Mouse (Mus musculus): ENCODE measurements at regions not wholly inside any gene's neighbourhood (a gene's known extent, or its start where the extent isn't known, plus 50 kb on each side); places are given as distances from the start of the nearest gene placed in this dataset.
"Not testable (repeated sequence)": the region's sequence is repeated elsewhere in the genome, so short reads cannot be mapped to it uniquely, and the experiment has no call there.

- no peaks in the 10 kb centered on the region for H3K27me3 ChIP-seq (replicated peaks)
Measured at GRCm38 (mm10) chr2:22038780-22039179, 188.5 kb upstream of the Myo3a start.

DNA sequence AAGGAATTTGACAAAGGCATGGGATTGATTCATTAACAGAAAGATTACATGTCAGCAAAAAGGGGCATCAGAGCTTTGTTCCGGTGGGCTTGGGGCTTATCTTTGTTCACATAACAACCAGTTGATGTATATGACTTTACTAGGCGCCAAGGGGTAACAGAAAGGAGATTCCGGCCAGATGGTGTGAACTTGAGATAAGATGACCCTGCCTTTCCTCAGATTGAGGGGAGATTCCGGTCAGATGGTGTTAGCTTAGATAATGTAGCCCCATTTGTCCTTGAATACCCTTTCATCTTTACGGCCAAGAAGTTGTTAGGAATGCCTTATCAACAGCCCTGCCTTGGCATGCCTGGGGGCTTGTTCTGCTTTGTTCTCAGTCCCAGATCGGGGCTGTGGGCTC, 183.4 kb upstream of the Myo3a start:
- not testable (repeated sequence) for H3K4me3 ChIP-seq (replicated peaks); H3K36me3 ChIP-seq (replicated peaks; ENCODE audit: low read length); H3K27me3 ChIP-seq (replicated peaks); H3K4me1 ChIP-seq
- H3K9me3 ChIP-seq: peaks cover 11% of the 10 kb centered on the region

More at GRCm38 (mm10) chr2:22038780-22039179, 188.5 kb upstream of the Myo3a start:
- H3K36me3 ChIP-seq (replicated peaks; ENCODE audit: low read length): no peaks in the 10 kb centered on the region
- no peaks in the 10 kb centered on the region for H3K4me1 ChIP-seq
- peaks cover 11% of the 10 kb centered on the region for H3K9me3 ChIP-seq
- TF ChIP-seq GATA1 (IDR thresholded peaks at IDR 0.05; ENCODE audit: borderline replicate concordance, low read length) (no peak), FLI1 (IDR thresholded peaks at IDR 0.05; ENCODE audit: low read length) (no peak)
- no peak overlapping the region for H3K4me3 ChIP-seq (replicated peaks)

- TF ChIP-seq FLI1 (IDR thresholded peaks at IDR 0.05; ENCODE audit: low read length) (no peak), GATA1 (IDR thresholded peaks at IDR 0.05; ENCODE audit: borderline replicate concordance, low read length) (no peak)
- Histone ChIP-seq H3K36me3 (replicated peaks; ENCODE audit: low read length) (no peaks in the 10 kb centered on the region), H3K9me3 (peaks cover 11% of the 10 kb centered on the region), H3K4me3 (replicated peaks) (no peak overlapping the region), H3K4me1 (no peaks in the 10 kb centered on the region), H3K27me3 (replicated peaks) (no peaks in the 10 kb centered on the region)
Measured at GRCm38 (mm10) chr2:22044949-22045348, 182.4 kb upstream of the Myo3a start.

DNA sequence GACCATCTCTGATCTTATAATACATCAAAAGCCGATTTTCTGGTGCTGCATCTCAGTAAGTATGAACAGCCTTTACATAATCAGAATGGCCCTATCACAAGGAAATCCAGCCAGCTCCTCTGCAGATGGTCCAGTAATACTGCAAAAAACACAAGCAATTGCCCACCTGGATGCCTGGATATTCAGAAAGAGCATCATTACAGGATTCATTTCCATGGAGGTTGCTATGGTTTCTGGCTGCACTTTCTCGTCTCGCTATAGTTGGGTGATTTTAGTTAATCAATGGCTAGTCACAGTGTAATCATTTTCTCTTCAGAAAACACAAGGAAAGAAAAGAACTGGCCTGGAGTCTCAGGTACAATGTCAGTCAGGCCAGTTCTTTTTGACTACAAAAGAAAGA, 179.8 kb upstream of the Myo3a start:
- Histone ChIP-seq H3K4me3 (replicated peaks) (no peak overlapping the region), H3K9me3 (no peaks in the 10 kb centered on the region), H3K4me1 (no peaks in the 10 kb centered on the region), H3K36me3 (replicated peaks; ENCODE audit: low read length) (no peaks in the 10 kb centered on the region), H3K27me3 (replicated peaks) (no peaks in the 10 kb centered on the region)
- no peak for TF ChIP-seq GATA1 (IDR thresholded peaks at IDR 0.05; ENCODE audit: borderline replicate concordance, low read length)
- TF ChIP-seq FLI1 (IDR thresholded peaks at IDR 0.05; ENCODE audit: low read length): no peak

- Histone ChIP-seq H3K27me3 (replicated peaks) (no peaks in the 10 kb centered on the region), H3K36me3 (replicated peaks; ENCODE audit: low read length) (no peaks in the 10 kb centered on the region), H3K4me3 (replicated peaks) (no peak overlapping the region), H3K9me3 (peaks cover 5% of the 10 kb centered on the region; the same call in 1 of the 2 replicates), H3K4me1 (no peaks in the 10 kb centered on the region)
- TF ChIP-seq FLI1 (IDR thresholded peaks at IDR 0.05; ENCODE audit: low read length): no peak
Measured at GRCm38 (mm10) chr2:22066535-22066934, 160.8 kb upstream of the Myo3a start.

- no peak for TF ChIP-seq FLI1 (IDR thresholded peaks at IDR 0.05; ENCODE audit: low read length)
- Histone ChIP-seq H3K36me3 (replicated peaks; ENCODE audit: low read length) (no peaks in the 10 kb centered on the region), H3K4me1 (no peaks in the 10 kb centered on the region), H3K27me3 (replicated peaks) (no peaks in the 10 kb centered on the region), H3K4me3 (replicated peaks) (no peak overlapping the region), H3K9me3 (no peaks in the 10 kb centered on the region)
Measured at GRCm38 (mm10) chr2:22096848-22097247, 130.5 kb upstream of the Myo3a start.

- no peaks in the 10 kb centered on the region for H3K9me3 ChIP-seq
- no peaks in the 10 kb centered on the region for H3K27me3 ChIP-seq (replicated peaks)
- no peak for TF ChIP-seq GATA1 (IDR thresholded peaks at IDR 0.05; ENCODE audit: borderline replicate concordance, low read length)
- TF ChIP-seq FLI1 (IDR thresholded peaks at IDR 0.05; ENCODE audit: low read length): no peak
- H3K4me3 ChIP-seq (replicated peaks): no peak overlapping the region
- H3K4me1 ChIP-seq: no peaks in the 10 kb centered on the region
- no peaks in the 10 kb centered on the region for H3K36me3 ChIP-seq (replicated peaks; ENCODE audit: low read length)
Measured at GRCm38 (mm10) chr2:22105150-22105549, 122.2 kb upstream of the Myo3a start.

DNA sequence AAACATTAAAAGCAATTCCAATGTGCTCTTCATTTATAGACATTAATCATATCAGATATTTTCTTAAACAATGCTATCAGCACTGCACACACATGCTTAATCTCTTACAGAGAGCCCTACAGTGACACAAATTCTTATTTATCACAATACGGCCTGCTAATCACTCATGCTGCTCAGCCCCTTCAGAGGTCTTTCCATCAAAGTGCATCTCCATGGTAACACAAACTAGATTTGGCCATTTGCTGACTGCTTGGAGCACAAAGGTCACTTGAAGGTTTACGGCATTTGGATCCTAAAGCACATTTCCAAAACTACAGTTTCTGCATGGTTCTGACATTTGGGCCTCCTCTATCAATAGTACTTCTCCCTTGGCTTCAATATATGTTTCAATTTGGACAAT, 77.6 kb upstream of the Myo3a start:
- Histone ChIP-seq H3K27me3 (replicated peaks) (no peaks in the 10 kb centered on the region), H3K36me3 (replicated peaks; ENCODE audit: low read length) (no peaks in the 10 kb centered on the region), H3K4me3 (replicated peaks) (no peak overlapping the region), H3K4me1 (no peaks in the 10 kb centered on the region), H3K9me3 (no peaks in the 10 kb centered on the region)
- TF ChIP-seq FLI1 (IDR thresholded peaks at IDR 0.05; ENCODE audit: low read length) (no peak), GATA1 (IDR thresholded peaks at IDR 0.05; ENCODE audit: borderline replicate concordance, low read length) (no peak)

- H3K4me1 ChIP-seq: no peaks in the 10 kb centered on the region
- H3K27me3 ChIP-seq (replicated peaks): no peaks in the 10 kb centered on the region
- TF ChIP-seq FLI1 (IDR thresholded peaks at IDR 0.05; ENCODE audit: low read length) (no peak), GATA1 (IDR thresholded peaks at IDR 0.05; ENCODE audit: borderline replicate concordance, low read length) (no peak)
- H3K4me3 ChIP-seq (replicated peaks): no peak overlapping the region
- no peaks in the 10 kb centered on the region for H3K9me3 ChIP-seq
- H3K36me3 ChIP-seq (replicated peaks; ENCODE audit: low read length): no peaks in the 10 kb centered on the region
Measured at GRCm38 (mm10) chr2:22156576-22156975, 70.7 kb upstream of the Myo3a start.

- TF ChIP-seq FLI1 (IDR thresholded peaks at IDR 0.05; ENCODE audit: low read length) (no peak), GATA1 (IDR thresholded peaks at IDR 0.05; ENCODE audit: borderline replicate concordance, low read length) (no peak)
- H3K4me3 ChIP-seq (replicated peaks): no peak overlapping the region
- H3K36me3 ChIP-seq (replicated peaks; ENCODE audit: low read length): no peaks in the 10 kb centered on the region
- H3K4me1 ChIP-seq: no peaks in the 10 kb centered on the region
- H3K9me3 ChIP-seq: 0 out of 2 replicates have a peak, but pooled peaks cover 5% of the 10 kb centered on the region
- H3K27me3 ChIP-seq (replicated peaks): no peaks in the 10 kb centered on the region
Measured at GRCm38 (mm10) chr2:22165443-22165842, 61.9 kb upstream of the Myo3a start.

- no peaks in the 10 kb centered on the region for H3K36me3 ChIP-seq (replicated peaks; ENCODE audit: low read length)
- 0 out of 2 replicates have a peak, but pooled peaks cover 5% of the 10 kb centered on the region for H3K9me3 ChIP-seq
- no peak overlapping the region for H3K4me3 ChIP-seq (replicated peaks)
- H3K27me3 ChIP-seq (replicated peaks): no peaks in the 10 kb centered on the region
- no peak for TF ChIP-seq FLI1 (IDR thresholded peaks at IDR 0.05; ENCODE audit: low read length)
- no peak for TF ChIP-seq GATA1 (IDR thresholded peaks at IDR 0.05; ENCODE audit: borderline replicate concordance, low read length)
- no peaks in the 10 kb centered on the region for H3K4me1 ChIP-seq
Measured at GRCm38 (mm10) chr2:22165919-22166318, 61.4 kb upstream of the Myo3a start.
